Mouse (Mus musculus): ENCODE results near the gene Tc2n. TPM values are rescaled to one million over a fixed set of nuclear protein-coding genes. Genes with fewer than 3 reads are reported as not detected.

Tc2n gene
- polyA plus RNA-seq, 1 experiment, result 0.03 TPM

GRCm38 (mm10) chr12:101759440-101760045, 41.2 kb upstream of the Tc2n start:
- 34% methylated on average over 6 of the region's 6 CpGs for WGBS
- no peak for TF ChIP-seq CTCF (IDR thresholded peaks at IDR 0.05; ENCODE audit: extremely low read depth, insufficient read length, insufficient replicate concordance, low read depth, low read length)
- no peak for TF ChIP-seq POLR2A (IDR thresholded peaks at IDR 0.05; ENCODE audit: low read depth, low read length)
- Histone ChIP-seq H3K27ac (ENCODE audit: insufficient read depth, low read depth, low read length) (peak overlapping the region; percentile 87), H3K36me3 (ENCODE audit: control insufficient read depth, insufficient read depth, low read length) (no peaks in the 10 kb centered on the region), H3K4me3 (ENCODE audit: low read depth, low read length) (no peak overlapping the region), H3K27me3 (ENCODE audit: control insufficient read depth, insufficient read depth, low read length) (no peaks in the 10 kb centered on the region), H3K4me1 (ENCODE audit: control insufficient read depth, insufficient read depth, insufficient read length, low read length) (peaks cover 14% of the 10 kb centered on the region; the same call in 1 of the 2 replicates)

DNA sequence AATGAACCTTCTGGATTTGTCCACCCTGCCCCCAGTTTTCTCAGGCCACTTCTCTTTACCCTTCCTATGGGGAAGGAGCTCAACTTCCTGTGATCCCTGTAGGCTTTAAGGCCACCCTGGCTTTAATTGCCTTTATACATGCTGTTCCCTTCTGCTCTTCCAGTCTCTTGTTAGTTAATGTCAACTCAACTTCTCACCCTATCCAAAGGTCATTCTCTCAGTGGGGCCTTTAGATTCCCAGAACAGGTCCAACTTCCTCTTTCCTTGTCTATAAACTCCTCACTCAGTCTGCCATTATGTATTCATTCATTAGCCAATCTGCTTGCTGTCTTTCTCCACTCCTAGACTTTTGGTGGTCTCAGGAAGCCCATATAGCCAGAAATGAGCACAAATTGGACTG, 40.4 kb upstream of the Tc2n start:
- TF ChIP-seq POLR2A (IDR thresholded peaks at IDR 0.05; ENCODE audit: low read depth, low read length) (no peak), CTCF (IDR thresholded peaks at IDR 0.05; ENCODE audit: extremely low read depth, insufficient read length, insufficient replicate concordance, low read depth, low read length) (no peak)
- Histone ChIP-seq H3K27me3 (ENCODE audit: control insufficient read depth, insufficient read depth, low read length) (no peaks in the 10 kb centered on the region), H3K4me3 (ENCODE audit: low read depth, low read length) (no peak overlapping the region), H3K4me1 (ENCODE audit: control insufficient read depth, insufficient read depth, insufficient read length, low read length) (peaks cover 14% of the 10 kb centered on the region; the same call in 1 of the 2 replicates), H3K27ac (ENCODE audit: insufficient read depth, low read depth, low read length) (peak overlapping the region; percentile 87), H3K36me3 (ENCODE audit: control insufficient read depth, insufficient read depth, low read length) (no peaks in the 10 kb centered on the region)

DNA sequence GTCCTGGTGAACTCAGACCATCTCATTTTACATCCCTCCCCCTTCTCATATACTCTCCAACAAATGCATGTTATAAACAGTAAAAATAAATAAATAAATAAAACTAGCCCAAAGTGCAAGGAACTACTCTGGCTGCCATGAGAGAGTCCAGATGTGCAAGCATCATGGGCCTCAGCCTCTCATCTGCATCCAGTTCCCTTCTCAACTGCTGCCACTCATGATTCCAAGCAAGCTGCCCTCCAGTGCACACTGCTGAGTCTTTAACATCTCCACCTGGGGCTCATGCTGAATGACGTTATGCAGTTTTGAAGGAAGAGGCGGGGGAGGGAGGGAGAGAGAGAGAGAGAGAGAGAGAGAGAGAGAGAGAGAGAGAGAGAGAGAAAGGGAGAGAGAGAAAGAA, 24.1 kb upstream of the Tc2n start:
- TF ChIP-seq POLR2A (IDR thresholded peaks at IDR 0.05; ENCODE audit: low read depth, low read length) (no peak), CTCF (IDR thresholded peaks at IDR 0.05; ENCODE audit: extremely low read depth, insufficient read length, insufficient replicate concordance, low read depth, low read length) (no peak)

DNA sequence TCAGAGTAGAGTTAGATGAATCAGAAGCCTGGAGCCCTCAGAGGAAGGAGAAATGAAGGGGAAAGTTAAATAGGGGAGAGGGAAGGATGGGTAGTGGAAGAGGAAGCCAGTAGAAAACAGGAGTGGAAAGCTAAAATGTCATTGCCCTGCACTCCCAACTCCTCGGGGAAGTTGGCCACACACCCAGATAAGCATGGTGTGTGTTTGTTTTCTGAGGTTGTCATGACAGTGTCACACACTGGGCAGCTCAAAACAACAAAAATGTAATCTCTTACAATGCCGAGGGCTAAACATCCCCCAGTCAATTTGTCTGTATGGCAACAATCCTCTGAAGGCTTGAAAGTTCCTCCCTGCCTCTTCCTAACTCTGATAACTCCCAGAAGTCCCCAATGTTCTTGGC, 22.2 kb upstream of the Tc2n start:
- no peaks in the 10 kb centered on the region for H3K4me1 ChIP-seq (ENCODE audit: control insufficient read depth, insufficient read depth, insufficient read length, low read length)
- H3K27me3 ChIP-seq (ENCODE audit: control insufficient read depth, insufficient read depth, low read length), result no peaks in the 10 kb centered on the region
- TF ChIP-seq CTCF (IDR thresholded peaks at IDR 0.05; ENCODE audit: extremely low read depth, insufficient read length, insufficient replicate concordance, low read depth, low read length) (no peak), POLR2A (IDR thresholded peaks at IDR 0.05; ENCODE audit: low read depth, low read length) (no peak)
- H3K4me3 ChIP-seq (ENCODE audit: low read depth, low read length), result no peak overlapping the region
- WGBS, result 24% methylated on average over 2 of the region's 2 CpGs
- no peaks in the 10 kb centered on the region for H3K36me3 ChIP-seq (ENCODE audit: control insufficient read depth, insufficient read depth, low read length)
- no peak overlapping the region for H3K27ac ChIP-seq (ENCODE audit: insufficient read depth, low read depth, low read length)

More for the DNA sequence above, 24.1 kb upstream of the Tc2n start:
- Histone ChIP-seq H3K4me3 (ENCODE audit: low read depth, low read length) (no peak overlapping the region), H3K36me3 (ENCODE audit: control insufficient read depth, insufficient read depth, low read length) (no peaks in the 10 kb centered on the region), H3K27me3 (ENCODE audit: control insufficient read depth, insufficient read depth, low read length) (no peaks in the 10 kb centered on the region), H3K4me1 (ENCODE audit: control insufficient read depth, insufficient read depth, insufficient read length, low read length) (no peaks in the 10 kb centered on the region), H3K27ac (ENCODE audit: insufficient read depth, low read depth, low read length) (no peak overlapping the region)
- 65% methylated on average over 2 of the region's 2 CpGs for WGBS

GRCm38 (mm10) chr12:101740045-101740444, 21.7 kb upstream of the Tc2n start:
- TF ChIP-seq CTCF (IDR thresholded peaks at IDR 0.05; ENCODE audit: extremely low read depth, insufficient read length, insufficient replicate concordance, low read depth, low read length), result no peak
- no peak for TF ChIP-seq POLR2A (IDR thresholded peaks at IDR 0.05; ENCODE audit: low read depth, low read length)
- Histone ChIP-seq H3K27ac (ENCODE audit: insufficient read depth, low read depth, low read length) (no peak overlapping the region), H3K36me3 (ENCODE audit: control insufficient read depth, insufficient read depth, low read length) (no peaks in the 10 kb centered on the region), H3K4me1 (ENCODE audit: control insufficient read depth, insufficient read depth, insufficient read length, low read length) (no peaks in the 10 kb centered on the region), H3K27me3 (ENCODE audit: control insufficient read depth, insufficient read depth, low read length) (no peaks in the 10 kb centered on the region), H3K4me3 (ENCODE audit: low read depth, low read length) (no peak overlapping the region)
- WGBS, result 8% methylated on average over 2 of the region's 2 CpGs

DNA sequence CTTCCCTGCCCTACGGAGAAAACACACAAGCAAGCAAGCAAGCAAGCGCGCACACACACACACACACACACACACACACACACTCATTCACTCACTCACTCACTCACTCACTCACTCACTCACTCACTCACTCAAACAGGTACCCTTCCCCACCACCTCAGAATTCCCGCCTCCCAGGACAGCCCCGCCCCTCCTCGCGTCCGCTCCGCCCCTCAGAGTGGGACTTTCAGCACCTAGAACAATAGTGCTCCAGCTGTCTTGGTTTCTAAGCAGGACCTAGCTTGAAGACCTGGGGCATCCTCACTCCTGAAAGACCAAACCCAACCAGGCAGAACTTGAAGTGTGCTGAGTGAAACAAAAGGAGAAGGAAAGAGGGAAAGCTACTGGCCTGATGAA, 430 bp upstream of the Tc2n start:
- Histone ChIP-seq H3K36me3 (ENCODE audit: control insufficient read depth, insufficient read depth, low read length) (no peaks in the 10 kb centered on the region), H3K4me3 (ENCODE audit: low read depth, low read length) (peak overlapping the region; percentile 86), H3K27me3 (ENCODE audit: control insufficient read depth, insufficient read depth, low read length) (0 out of 2 replicates have a peak, but pooled peaks cover 4% of the 10 kb centered on the region), H3K4me1 (ENCODE audit: control insufficient read depth, insufficient read depth, insufficient read length, low read length) (no peaks in the 10 kb centered on the region), H3K27ac (ENCODE audit: insufficient read depth, low read depth, low read length) (no peak overlapping the region)
- 1% methylated on average over 9 of the region's 9 CpGs for WGBS
- TF ChIP-seq POLR2A (IDR thresholded peaks at IDR 0.05; ENCODE audit: low read depth, low read length) (no peak), CTCF (IDR thresholded peaks at IDR 0.05; ENCODE audit: extremely low read depth, insufficient read length, insufficient replicate concordance, low read depth, low read length) (no peak)

- H3K27me3 ChIP-seq (ENCODE audit: control insufficient read depth, insufficient read depth, low read length), result no peaks in the 10 kb centered on the region
These were observed 19.1 kb downstream of the Tc2n start for GRCm38 (mm10) chr12:101699176-101699575.

More at GRCm38 (mm10) chr12:101699176-101699575, 19.1 kb downstream of the Tc2n start:
- TF ChIP-seq CTCF (IDR thresholded peaks at IDR 0.05; ENCODE audit: extremely low read depth, insufficient read length, insufficient replicate concordance, low read depth, low read length) (no peak), POLR2A (IDR thresholded peaks at IDR 0.05; ENCODE audit: low read depth, low read length) (no peak)
- Histone ChIP-seq H3K4me3 (ENCODE audit: low read depth, low read length) (no peak overlapping the region), H3K27ac (ENCODE audit: insufficient read depth, low read depth, low read length) (no peak overlapping the region), H3K4me1 (ENCODE audit: control insufficient read depth, insufficient read depth, insufficient read length, low read length) (no peaks in the 10 kb centered on the region), H3K36me3 (ENCODE audit: control insufficient read depth, insufficient read depth, low read length) (no peaks in the 10 kb centered on the region; the same call in 1 of the 2 replicates)
- WGBS, result 96% methylated on average over 3 of the region's 3 CpGs
